Mouse (Mus musculus): ENCODE data around the gene Gm44579.

DNA sequence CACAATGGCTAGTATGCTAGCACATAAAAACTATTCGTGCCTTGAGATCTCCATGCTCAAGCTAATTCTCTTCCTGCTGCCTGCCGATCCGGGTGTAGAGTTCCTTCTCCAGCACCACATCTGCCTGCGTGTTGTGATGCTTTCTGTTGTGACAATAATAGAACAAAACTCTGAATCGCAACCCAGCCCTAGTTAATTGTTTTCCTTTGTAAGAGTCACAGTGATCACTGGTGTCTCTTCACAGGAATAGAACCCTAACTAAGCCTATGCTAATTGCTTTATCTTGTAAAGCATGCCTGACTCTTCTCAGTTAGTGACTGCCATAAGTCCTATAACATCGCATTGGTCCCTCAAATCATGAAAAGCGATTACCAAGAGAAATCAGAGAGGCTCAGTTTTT, 5.3 kb upstream of the Gm44579 start:
- TF ChIP-seq CTCF (IDR thresholded peaks at IDR 0.05) (no peak), EP300 (IDR thresholded peaks at IDR 0.05) (no peak)

All from lung, postnatal 0 days (tissue).